19 mouse cellular contexts compared by ENCODE assay signal in the genomic region with DNA sequence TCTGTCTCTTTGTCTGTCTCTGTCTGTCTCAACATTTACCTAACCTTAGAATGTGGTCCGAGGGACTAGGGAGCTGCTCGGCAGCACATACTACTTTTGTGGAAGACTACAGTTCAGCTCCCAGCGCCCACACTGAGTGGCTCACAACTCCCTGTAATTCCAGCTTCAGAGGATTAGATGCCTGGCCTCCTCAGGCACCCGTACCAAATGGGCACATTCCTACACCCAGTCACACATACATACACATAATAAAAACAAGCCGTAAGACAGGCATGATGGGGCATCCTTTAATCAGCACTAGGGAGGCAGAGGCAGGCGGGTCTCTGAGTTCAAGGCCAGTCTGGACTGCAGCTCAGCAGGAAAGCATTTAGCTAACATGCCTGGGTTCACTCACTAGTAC. TPM values are rescaled to one million over a fixed set of nuclear protein-coding genes. Genes with fewer than 3 reads are reported as not detected.
DNase-seq lines count a peak whose midpoint lies in the region.
"Had no signal": no experiment of that assay in that cellular context is flagged by ENCODE, and none has a peak within 500 bp of the region (broad histone marks: within the 10 kb centered on the region; RNA-seq: fewer than 3 reads in every experiment).

No protein-coding gene starts in this region.

- peaks cover 54% of the 10 kb centered on the region for H3K4me1 ChIP-seq in heart, embryonic 10.5 days

- peak; percentile 32 for DNase-seq in cerebellum, adult 11-12 months
- DNase-seq in cerebellum, postnatal 25 days: no peak
- peak; percentile 33 for DNase-seq in cerebellum, adult 9-11 months
- no peak for DNase-seq in cerebellum, adult 11 months
- peak; percentile 58 for DNase-seq in heart, embryonic 10.5 days (ENCODE audit: low spot score)
- DNase-seq in heart, adult 9 months (ENCODE audit: low spot score in 2 of 2): no peak
- DNase-seq: adrenal gland, adult 8-10 months; adrenal gland, postnatal 14 days; adrenal gland, postnatal 36 days; B cell, adult 2 months; cerebellum, adult 2 months; cerebellum, postnatal 14 days; forebrain, postnatal 0 days had no signal

- no peak overlapping the region for H3K4me3 ChIP-seq in heart, embryonic 10.5 days
- H3K4me3 ChIP-seq: embryonic facial prominence, embryonic 12.5 days; forebrain, embryonic 13.5 days; forebrain, embryonic 15.5 days had no signal

- H3K9me3 ChIP-seq in heart, embryonic 10.5 days: no peaks in the 10 kb centered on the region
- H3K9me3 ChIP-seq: embryonic facial prominence, embryonic 10.5 days; embryonic facial prominence, embryonic 12.5 days; forebrain, embryonic 13.5 days; forebrain, embryonic 15.5 days; G1E had no signal

- no peaks in the 10 kb centered on the region for H3K27me3 ChIP-seq in heart, embryonic 10.5 days (ENCODE audit: insufficient read depth, poor library complexity, severe bottlenecking)
- H3K27me3 ChIP-seq: embryonic facial prominence, embryonic 12.5 days; forebrain, embryonic 13.5 days; forebrain, embryonic 15.5 days; Patski had no signal

- 0 out of 2 replicates have a peak, but pooled peaks cover 3% of the 10 kb centered on the region for H3K36me3 ChIP-seq in heart, embryonic 10.5 days
- H3K36me3 ChIP-seq: forebrain, embryonic 15.5 days had no signal

- 93% methylated on average over 6 of the region's 6 CpGs for WGBS in heart, embryonic 10.5 days

- no peak overlapping the region for H3K27ac ChIP-seq in heart, embryonic 10.5 days
- H3K27ac ChIP-seq: embryonic facial prominence, embryonic 10.5 days; embryonic facial prominence, embryonic 12.5 days; forebrain, embryonic 13.5 days; forebrain, embryonic 15.5 days had no signal

RNA-seq across cellular contexts. Expression of a gene that starts 1.4 kb away (rescaled TPM):
- polyA plus RNA-seq in heart, embryonic 10.5 days (2016; fragmentation: Nextera tagmentation; extraction: Ambion mirVana): 1.4 TPM in 2 replicates

RNA-seq across cellular contexts. Expression of a gene that starts 2.7 kb away (rescaled TPM):
- 147 and 165 TPM in 2 replicates for polyA plus RNA-seq in heart, embryonic 10.5 days (2016; fragmentation: Nextera tagmentation; extraction: Ambion mirVana)

RNA-seq across cellular contexts. Expression of a gene that starts 35.8 kb away (rescaled TPM):
- 31.3 and 49.2 TPM in 2 replicates for polyA plus RNA-seq in heart, embryonic 10.5 days (2016; fragmentation: Nextera tagmentation; extraction: Ambion mirVana)

RNA-seq across cellular contexts. Expression of a gene that starts 44.6 kb away (rescaled TPM):
- polyA plus RNA-seq in heart, embryonic 10.5 days (2016; fragmentation: Nextera tagmentation; extraction: Ambion mirVana): 7.1 and 10.4 TPM in 2 replicates

RNA-seq across cellular contexts. Expression of a gene that starts 44.8 kb away (rescaled TPM):
- polyA plus RNA-seq in heart, embryonic 10.5 days (2016; fragmentation: Nextera tagmentation; extraction: Ambion mirVana): 10.0 and 12.5 TPM in 2 replicates

Comparison
In these comparisons a context has a peak if more than half of its experiments do, and no peak if none do; other contexts are left out.
1. DNase-seq: peak in cerebellum, adult 11-12 months (single experiment), cerebellum, adult 9-11 months (single experiment) and heart, embryonic 10.5 days (single experiment); none in cerebellum, postnatal 25 days (0 of 2), cerebellum, adult 11 months (single experiment) and heart, adult 9 months (0 of 2).